Mouse (Mus musculus) monocyte, adult 2 months (primary cell): Measurements from ENCODE around the gene Tgfbr3.
"Not testable (repeated sequence)": the region's sequence is repeated elsewhere in the genome, so short reads cannot be mapped to it uniquely, and the experiment has no call there.

Experiments used
- DNase-seq, 2 experiments: peaks; one replicate each; pipeline ENCODE4 v3.0.0; 2022; ENCODE audit warnings: low spot score in 2 of 2, low read depth in 1 of 2

The Tgfbr3 gene

GRCm38 (mm10) chr5:107282561-107283307 is 6.7 kb downstream of the Tgfbr3 start:
- DNase-seq = no peak

GRCm38 (mm10) chr5:107279263-107279662 is 10.2 kb downstream of the Tgfbr3 start:
- no peak for DNase-seq

- no peak for DNase-seq
These were observed 13.2 kb downstream of the Tgfbr3 start for GRCm38 (mm10) chr5:107276186-107276585.

GRCm38 (mm10) chr5:107272252-107273028 is 17.0 kb downstream of the Tgfbr3 start:
- no peak for DNase-seq

- no peak for DNase-seq
These were observed 20.5 kb downstream of the Tgfbr3 start for GRCm38 (mm10) chr5:107269006-107269328.

- DNase-seq = no peak
These were observed 21.1 kb downstream of the Tgfbr3 start for GRCm38 (mm10) chr5:107268121-107269005.

- DNase-seq = no peak
These were observed 22.9 kb downstream of the Tgfbr3 start for GRCm38 (mm10) chr5:107266566-107266965.

GRCm38 (mm10) chr5:107264426-107265360 is 24.7 kb downstream of the Tgfbr3 start:
- no peak for DNase-seq

- DNase-seq = no peak
These were observed 25.6 kb downstream of the Tgfbr3 start for GRCm38 (mm10) chr5:107263836-107264235.

GRCm38 (mm10) chr5:107261930-107262329 is 27.5 kb downstream of the Tgfbr3 start:
- no peak for DNase-seq

GRCm38 (mm10) chr5:107260708-107261495 is 28.5 kb downstream of the Tgfbr3 start:
- no peak for DNase-seq

- DNase-seq = no peak
These were observed 29.9 kb downstream of the Tgfbr3 start for GRCm38 (mm10) chr5:107259487-107260040.

GRCm38 (mm10) chr5:107253395-107253794 is 36.0 kb downstream of the Tgfbr3 start:
- no peak for DNase-seq

GRCm38 (mm10) chr5:107252435-107252834 is 37.0 kb downstream of the Tgfbr3 start:
- DNase-seq = no peak

- DNase-seq = no peak
These were observed 37.6 kb downstream of the Tgfbr3 start for GRCm38 (mm10) chr5:107251751-107252305.

- DNase-seq = no peak
These were observed 38.7 kb downstream of the Tgfbr3 start for GRCm38 (mm10) chr5:107250548-107251272.

GRCm38 (mm10) chr5:107248732-107249131 is 40.7 kb downstream of the Tgfbr3 start:
- DNase-seq = no peak

GRCm38 (mm10) chr5:107248302-107248701 is 41.1 kb downstream of the Tgfbr3 start:
- not testable (repeated sequence) for DNase-seq
